Mouse (Mus musculus) retina, postnatal 1 day (tissue): ENCODE data around the gene Pla2g2d.
A peak's percentile ranks its signal among the peaks of the same experiment; 100 is the strongest.
"Not testable (repeated sequence)": the region's sequence is repeated elsewhere in the genome, so short reads cannot be mapped to it uniquely, and the experiment has no call there.

Experiments
- DNase-seq: peaks from one replicate; pipeline ENCODE4 v3.0.0-alpha.2; 2012

The Pla2g2d gene

GRCm38 (mm10) chr4:138782098-138782497 is 6.6 kb downstream of the Pla2g2d start:
- no peak for DNase-seq

GRCm38 (mm10) chr4:138785721-138786120 is 10.2 kb downstream of the Pla2g2d start:
- no peak for DNase-seq

- no peak for DNase-seq
These were observed 10.6 kb downstream of the Pla2g2d start for GRCm38 (mm10) chr4:138786141-138786540.

GRCm38 (mm10) chr4:138788381-138788780 is 12.8 kb downstream of the Pla2g2d start:
- no peak for DNase-seq

GRCm38 (mm10) chr4:138791452-138791851 is 15.9 kb downstream of the Pla2g2d start:
- DNase-seq: no peak

- DNase-seq: no peak
These were observed 17.1 kb downstream of the Pla2g2d start for GRCm38 (mm10) chr4:138792599-138792998.

GRCm38 (mm10) chr4:138793276-138793675 is 17.7 kb downstream of the Pla2g2d start:
- DNase-seq: peak; percentile 74

GRCm38 (mm10) chr4:138794344-138794743 is 18.8 kb downstream of the Pla2g2d start:
- DNase-seq: no peak

GRCm38 (mm10) chr4:138796513-138797216 is 21.1 kb downstream of the Pla2g2d start:
- DNase-seq: no peak

- DNase-seq: peak; percentile 23
These were observed 21.7 kb downstream of the Pla2g2d start for GRCm38 (mm10) chr4:138797217-138797570.

GRCm38 (mm10) chr4:138800134-138800744 is 24.7 kb downstream of the Pla2g2d start:
- DNase-seq: no peak

- DNase-seq: no peak
These were observed 26.1 kb downstream of the Pla2g2d start for GRCm38 (mm10) chr4:138801631-138802030.

GRCm38 (mm10) chr4:138802917-138803316 is 27.4 kb downstream of the Pla2g2d start:
- DNase-seq: no peak

- no peak for DNase-seq
These were observed 29.7 kb downstream of the Pla2g2d start for GRCm38 (mm10) chr4:138805248-138805647.

- no peak for DNase-seq
These were observed 30.6 kb downstream of the Pla2g2d start for GRCm38 (mm10) chr4:138806160-138806559.

- no peak for DNase-seq
These were observed 31.5 kb downstream of the Pla2g2d start for GRCm38 (mm10) chr4:138806920-138807541.

- DNase-seq: no peak
These were observed 40.6 kb downstream of the Pla2g2d start for GRCm38 (mm10) chr4:138816166-138816565.

- no peak for DNase-seq
These were observed 42.2 kb downstream of the Pla2g2d start for GRCm38 (mm10) chr4:138817736-138818135.

- peak; percentile 90 for DNase-seq
These were observed 43.6 kb downstream of the Pla2g2d start for GRCm38 (mm10) chr4:138819101-138819500.

- no peak for DNase-seq
These were observed 45.5 kb downstream of the Pla2g2d start for GRCm38 (mm10) chr4:138821036-138821435.

- DNase-seq: not testable (repeated sequence)
These were observed 48.6 kb downstream of the Pla2g2d start for GRCm38 (mm10) chr4:138824161-138824560.

GRCm38 (mm10) chr4:138824660-138825059 is 49.1 kb downstream of the Pla2g2d start:
- DNase-seq: peak; percentile 40

- no peak for DNase-seq
These were observed 50.4 kb downstream of the Pla2g2d start for GRCm38 (mm10) chr4:138825751-138826567.
